ENCODE assay signal across 12 mouse cellular contexts in the genomic region with DNA sequence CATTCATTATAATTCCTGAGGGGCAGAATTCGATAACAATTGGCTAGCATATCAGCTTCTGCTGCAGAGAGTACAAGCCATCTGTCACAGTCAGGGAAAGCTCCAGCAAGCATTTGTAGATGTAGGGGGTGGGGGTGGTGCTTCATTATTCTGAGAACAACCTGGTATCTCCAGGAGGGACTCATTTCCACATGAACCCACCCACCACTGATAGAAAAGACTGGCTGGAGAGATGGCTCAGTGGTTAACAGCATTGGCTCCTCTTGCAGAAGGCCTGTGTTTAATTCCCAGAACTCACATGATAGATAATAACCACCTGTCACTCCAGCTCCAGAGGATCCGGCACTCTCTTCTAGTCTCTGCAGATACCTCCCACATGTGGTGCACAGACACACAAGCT. TPM values are rescaled to one million over a fixed set of nuclear protein-coding genes. Genes with fewer than 3 reads are reported as not detected.
DNase-seq lines count a peak whose midpoint lies in the region; ATAC-seq lines count a peak whose summit lies in the region.
"Had no signal": no experiment of that assay in that cellular context is flagged by ENCODE, and none has a peak within 500 bp of the region (broad histone marks: within the 10 kb centered on the region; RNA-seq: fewer than 3 reads in every experiment).

No protein-coding gene starts in this region.

- H3K4me3 ChIP-seq in midbrain, embryonic 13.5 days (replicated peaks) = no peak overlapping the region
- H3K4me3 ChIP-seq in midbrain, embryonic 11.5 days (ENCODE audit: low read depth, low read length) = no peak overlapping the region
- H3K4me3 ChIP-seq: midbrain, embryonic 12.5 days had no signal

- intact Hi-C loops in left cerebral cortex, postnatal 4 days (cut with DNase I) = no loop called here

- H3K27me3 ChIP-seq in midbrain, embryonic 13.5 days = no peaks in the 10 kb centered on the region
- H3K27me3 ChIP-seq in midbrain, embryonic 11.5 days (ENCODE audit: control insufficient read depth, insufficient read depth, low read length) = no peaks in the 10 kb centered on the region
- H3K27me3 ChIP-seq: midbrain, embryonic 12.5 days had no signal

- ATAC-seq in midbrain, embryonic 13.5 days = 0 out of 2 replicates have a peak, but pooled peaks have one; percentile 37
- ATAC-seq in midbrain, embryonic 11.5 days (ENCODE audit: low FRiP score) = no peak

- H3K4me1 ChIP-seq in midbrain, embryonic 13.5 days (replicated peaks) = no peaks in the 10 kb centered on the region
- no peaks in the 10 kb centered on the region for H3K4me1 ChIP-seq in midbrain, embryonic 11.5 days (ENCODE audit: control insufficient read depth, insufficient read depth, low read length)
- H3K4me1 ChIP-seq: midbrain, embryonic 12.5 days had no signal

- WGBS in midbrain, embryonic 13.5 days = 50% methylated on average over 2 of the region's 2 CpGs
- 78% methylated on average over 2 of the region's 2 CpGs for WGBS in midbrain, embryonic 11.5 days

- H3K9ac ChIP-seq in midbrain, embryonic 13.5 days (replicated peaks) = no peak overlapping the region
- H3K9ac ChIP-seq in midbrain, embryonic 11.5 days (ENCODE audit: low read length) = no peak overlapping the region
- H3K9ac ChIP-seq: midbrain, embryonic 12.5 days had no signal

- H3K27ac ChIP-seq in midbrain, embryonic 13.5 days = no peak overlapping the region
- no peak overlapping the region for H3K27ac ChIP-seq in midbrain, embryonic 11.5 days (ENCODE audit: low read depth, low read length)
- H3K27ac ChIP-seq: midbrain, embryonic 12.5 days had no signal

- H3K4me2 ChIP-seq in midbrain, embryonic 13.5 days (replicated peaks) = no peak overlapping the region
- H3K4me2 ChIP-seq in midbrain, embryonic 11.5 days = no peak overlapping the region
- H3K4me2 ChIP-seq: midbrain, embryonic 12.5 days had no signal

- H3K36me3 ChIP-seq in midbrain, embryonic 13.5 days = no peaks in the 10 kb centered on the region
- no peaks in the 10 kb centered on the region for H3K36me3 ChIP-seq in midbrain, embryonic 11.5 days (ENCODE audit: control insufficient read depth, insufficient read depth, low read length)
- H3K36me3 ChIP-seq: midbrain, embryonic 12.5 days had no signal

- H3K9me3 ChIP-seq in midbrain, embryonic 13.5 days = no peaks in the 10 kb centered on the region
- no peaks in the 10 kb centered on the region for H3K9me3 ChIP-seq in midbrain, embryonic 11.5 days (ENCODE audit: control insufficient read depth, low read length)
- H3K9me3 ChIP-seq: midbrain, embryonic 12.5 days had no signal

- peak; percentile 51 to 55 for DNase-seq in cerebellum, postnatal 14 days
- DNase-seq in cerebellum, adult 9-11 months = no peak
- DNase-seq in midbrain, embryonic 11.5 days (ENCODE audit: low spot score, missing footprints) = no peak
- DNase-seq in layer of hippocampus, adult 11-12 months (ENCODE audit: low spot score) = peak; percentile 67
- peak; percentile 39 for DNase-seq in left cerebral cortex, postnatal 4 days
- no peak for DNase-seq in kidney, postnatal 4 days
- no peak for DNase-seq in kidney, adult 11 months
- DNase-seq: gastrocnemius, postnatal 14 days; kidney, postnatal 36 days; thymus, adult 2 months had no signal

RNA-seq across cellular contexts. Expression of a gene that starts 27.8 kb away (rescaled TPM):
- 29.7 and 40.0 TPM in 2 replicates for polyA plus RNA-seq in midbrain, embryonic 13.5 days (2015; fragmentation: Nextera tagmentation; extraction: Ambion mirVana)
- polyA plus RNA-seq in midbrain, embryonic 11.5 days (2014; fragmentation: Nextera tagmentation; extraction: Ambion mirVana) = 44.4 and 49.5 TPM in 2 replicates
- total RNA-seq in left cerebral cortex, postnatal 4 days (2021) = 10 to 100 TPM; 53.9 to 60.5 TPM

Comparison
In these comparisons a context has a peak if more than half of its experiments do, and no peak if none do; other contexts are left out.
1. DNase-seq: peak in cerebellum, postnatal 14 days (2 of 2), layer of hippocampus, adult 11-12 months (single experiment) and left cerebral cortex, postnatal 4 days (single experiment); none in cerebellum, adult 9-11 months (single experiment), midbrain, embryonic 11.5 days (single experiment), kidney, postnatal 4 days (0 of 2) and kidney, adult 11 months (single experiment).